Mouse (Mus musculus): ENCODE measurements around the gene Plin4.

The Plin4 gene

DNA sequence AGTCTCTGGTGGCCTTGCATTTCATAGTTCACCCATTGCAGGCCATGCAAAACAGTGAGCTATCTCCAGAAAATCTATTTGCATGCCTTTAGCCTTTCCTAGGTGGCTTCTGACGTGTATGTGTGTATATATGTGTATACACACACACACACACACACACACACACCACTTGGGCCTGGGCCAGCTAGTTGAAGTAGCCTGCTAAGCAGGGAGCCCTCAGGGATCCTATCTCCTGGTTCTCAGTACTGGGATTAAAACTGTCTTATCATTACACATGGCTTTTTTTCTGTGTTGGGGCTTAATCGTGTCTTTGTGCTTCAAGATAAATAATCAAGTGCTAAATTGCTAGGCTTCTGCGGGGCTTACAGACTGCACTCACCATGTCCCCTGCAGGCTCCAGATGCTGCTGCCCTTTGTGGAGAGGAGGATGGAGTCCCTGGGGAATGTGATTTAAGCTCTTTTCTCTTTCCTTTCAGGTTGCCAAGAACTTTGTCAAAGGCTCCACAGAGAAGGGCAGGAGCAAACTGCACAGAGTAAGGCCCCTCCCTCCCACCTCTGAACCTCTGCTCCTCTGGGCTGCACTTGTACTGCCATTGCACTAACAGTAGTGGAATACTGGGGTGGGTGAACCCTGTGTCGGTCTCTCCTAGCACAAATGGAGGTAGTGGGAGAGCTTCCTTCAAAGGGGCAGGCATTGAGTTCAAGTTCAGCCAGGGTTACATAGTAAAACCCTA, 53.5 kb downstream of the Plin4 start:
- WGBS, result 58% methylated on average over 4 of the region's 4 CpGs

DNA sequence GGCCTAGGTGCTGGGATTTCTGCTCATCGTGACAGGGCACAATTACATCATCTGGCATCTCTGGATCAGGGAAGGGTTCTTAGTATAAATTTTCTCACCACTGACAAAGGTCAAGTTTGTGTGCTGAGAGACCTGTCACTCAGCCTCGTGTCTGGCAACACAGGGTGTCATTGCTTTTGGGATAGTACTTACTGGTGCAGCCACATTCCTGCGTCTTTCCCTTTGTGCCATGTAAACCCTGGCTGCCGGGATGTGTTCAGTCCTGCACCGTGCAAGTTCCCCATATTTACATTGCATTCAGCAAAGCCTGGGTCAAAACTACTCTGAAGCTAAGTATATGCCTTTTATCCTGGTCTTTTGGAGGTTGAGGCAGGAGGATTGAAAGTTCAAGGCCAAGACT, 58.2 kb downstream of the Plin4 start:
- WGBS, result 93% methylated on average over 5 of the region's 5 CpGs

Data from cerebral cortex, adult 2 months (tissue).